Mouse (Mus musculus): Measurements from ENCODE around the gene Lhfp.
A peak's percentile ranks its signal among the peaks of the same experiment; 100 is the strongest.
"Not testable (repeated sequence)": the region's sequence is repeated elsewhere in the genome, so short reads cannot be mapped to it uniquely, and the experiment has no call there.

The Lhfp gene

GRCm38 (mm10) chr3:53273220-53273619, 231.9 kb downstream of the Lhfp start:
- DNase-seq (ENCODE audit: low spot score), result no peak

GRCm38 (mm10) chr3:53277993-53278392, 236.7 kb downstream of the Lhfp start:
- DNase-seq (ENCODE audit: low spot score), result no peak

DNA sequence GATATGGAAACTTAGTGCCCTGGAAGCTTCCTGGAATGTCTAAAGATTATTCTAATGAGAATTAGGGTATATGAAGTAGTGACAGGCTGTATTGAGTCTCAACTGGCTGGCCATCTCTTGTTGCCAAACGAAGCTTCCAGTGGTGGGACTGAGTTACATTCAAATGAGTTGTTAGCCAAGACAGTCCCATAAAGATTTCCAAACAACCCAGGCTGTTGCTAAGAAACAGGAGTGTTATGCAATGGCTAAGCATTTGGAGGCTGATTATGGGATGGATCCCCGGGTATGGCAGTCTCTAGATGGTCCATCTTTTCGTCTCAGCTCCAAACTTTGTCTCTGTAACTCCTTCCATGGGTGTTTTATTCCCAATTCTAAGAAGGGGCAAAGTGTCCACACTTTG, 240.7 kb downstream of the Lhfp start:
- DNase-seq (ENCODE audit: low spot score), result not testable (repeated sequence)

GRCm38 (mm10) chr3:53284023-53284422, 242.7 kb downstream of the Lhfp start:
- DNase-seq (ENCODE audit: low spot score), result no peak

DNA sequence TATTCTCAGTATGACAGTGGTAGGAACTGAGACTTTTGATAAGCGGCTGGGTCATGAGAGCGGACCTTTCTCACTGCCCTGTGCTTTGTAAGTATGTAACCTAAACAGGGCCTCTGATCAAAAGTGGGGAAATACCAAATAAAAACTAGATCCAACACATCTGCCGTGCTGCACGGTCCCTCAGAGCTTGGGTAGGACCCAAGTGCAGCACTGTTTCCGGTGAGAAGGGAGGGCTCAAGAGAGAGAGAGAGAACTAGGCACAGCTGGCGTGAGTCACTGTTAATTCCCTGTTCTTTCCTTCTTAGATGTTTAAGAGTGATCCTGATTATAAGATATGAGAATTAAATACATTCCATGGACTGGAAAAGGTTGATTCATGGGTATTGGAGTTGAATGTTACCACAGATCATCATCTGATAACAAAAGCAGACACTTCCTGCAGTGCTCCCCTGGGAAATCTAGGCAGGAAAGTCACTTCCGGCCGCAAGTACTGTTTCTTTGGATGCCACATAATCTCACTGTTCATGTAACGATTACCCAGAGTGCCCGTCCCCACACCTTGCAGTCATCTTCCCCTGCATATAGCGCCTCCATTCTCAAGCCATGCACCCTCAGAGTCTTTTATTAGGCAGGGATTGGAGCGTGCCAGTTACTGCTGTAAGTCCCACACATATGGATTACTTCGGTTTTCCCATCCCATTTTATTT, 243.3 kb downstream of the Lhfp start:
- DNase-seq (ENCODE audit: low spot score), result no peak

DNA sequence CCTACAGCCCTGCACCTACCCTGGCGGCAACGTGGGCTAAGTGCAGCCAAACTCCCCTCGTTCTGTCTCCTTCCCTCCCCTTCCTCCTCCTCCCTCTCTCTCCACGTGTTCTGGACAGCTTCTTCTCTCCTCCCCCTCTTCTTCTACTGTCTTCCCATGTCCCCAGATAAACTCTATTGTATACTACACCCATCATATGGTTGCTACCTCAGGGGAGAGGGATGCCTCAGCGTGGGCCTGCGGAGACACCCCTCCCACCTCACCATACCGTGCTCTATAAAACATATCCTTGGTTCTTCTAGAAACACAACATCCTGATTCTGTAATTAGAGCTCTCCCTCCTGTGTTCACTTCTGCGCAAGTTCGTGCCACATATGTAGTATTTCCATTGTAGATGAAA, 247.3 kb downstream of the Lhfp start:
- DNase-seq (ENCODE audit: low spot score), result no peak

- DNase-seq (ENCODE audit: low spot score), result no peak
Observed at GRCm38 (mm10) chr3:53289589-53290219, 248.4 kb downstream of the Lhfp start.

DNA sequence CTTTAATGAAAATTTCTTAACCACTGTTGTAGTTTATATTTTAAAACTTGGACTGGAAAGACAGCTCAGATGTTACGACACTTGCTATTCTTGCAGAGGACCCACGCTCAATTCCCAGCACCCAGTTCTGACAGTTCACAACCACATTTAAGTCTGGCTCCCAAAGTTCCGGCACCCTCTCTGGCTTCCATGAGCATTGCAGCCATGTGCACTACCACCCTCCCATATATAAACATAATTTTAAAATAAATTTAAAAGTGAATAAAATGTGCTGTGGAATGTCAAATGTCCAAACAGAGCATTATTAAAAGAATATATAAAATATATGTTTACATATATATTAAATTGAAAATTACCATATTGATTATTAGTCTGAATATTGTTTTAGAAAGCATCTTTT, 249.9 kb downstream of the Lhfp start:
- DNase-seq (ENCODE audit: low spot score), result no peak

DNA sequence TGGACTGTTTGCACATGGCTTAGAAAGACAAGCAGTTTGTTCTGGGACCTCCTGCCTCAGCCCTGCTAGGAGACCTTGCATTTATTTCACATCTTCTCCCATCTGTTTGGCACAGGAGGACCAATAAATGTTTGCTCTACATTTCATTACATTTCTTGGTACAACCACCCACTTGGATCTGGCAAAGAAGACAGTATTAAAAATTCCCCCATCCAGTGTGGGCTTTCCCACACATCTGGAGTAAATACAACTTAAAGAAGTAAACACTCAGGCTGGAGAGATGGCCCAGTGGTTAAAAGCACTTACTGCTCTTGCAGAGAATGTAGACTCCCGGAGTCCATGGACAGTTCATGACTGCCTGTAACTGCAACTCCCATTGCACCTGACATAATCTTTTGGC, 250.6 kb downstream of the Lhfp start:
- DNase-seq (ENCODE audit: low spot score), result peak; percentile 39

DNA sequence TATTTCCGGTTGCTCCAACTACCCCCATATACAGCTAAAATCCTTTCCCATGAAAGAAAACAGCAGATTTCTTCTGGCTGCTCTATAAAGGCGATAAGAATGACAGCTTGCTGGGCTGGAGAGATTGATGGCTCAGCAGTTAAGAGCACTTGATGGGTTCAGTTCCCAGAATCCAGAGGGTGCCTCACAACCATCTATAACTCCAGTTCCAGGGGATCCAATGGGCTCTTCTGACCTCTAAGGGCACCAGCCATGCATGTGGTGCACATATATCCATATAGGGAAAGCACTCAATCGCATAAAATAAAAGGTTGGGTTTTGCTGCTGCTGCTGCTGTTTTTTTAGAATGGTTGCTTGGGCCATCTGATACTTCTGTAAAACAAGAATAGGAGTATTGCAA, 251.1 kb downstream of the Lhfp start:
- no peak for DNase-seq (ENCODE audit: low spot score)

DNA sequence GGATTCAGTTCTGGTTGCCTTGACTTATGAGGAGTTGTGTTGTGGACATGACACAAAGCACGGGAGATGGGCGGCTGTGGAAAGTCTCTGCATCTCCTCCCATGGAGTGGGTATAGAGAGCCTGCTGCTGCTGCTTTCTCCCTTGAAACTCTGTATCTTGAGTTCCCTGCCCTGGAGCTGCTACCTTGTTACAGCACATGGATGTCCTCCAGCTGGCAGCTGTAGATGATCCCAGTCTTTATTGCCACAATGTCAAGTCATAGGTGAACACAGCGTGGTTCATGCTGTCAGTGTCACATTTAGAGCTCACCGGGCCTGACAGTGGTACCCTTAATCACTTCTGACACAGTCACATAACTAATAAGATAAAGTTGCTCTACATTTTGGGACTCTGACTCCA, 251.7 kb downstream of the Lhfp start:
- peak; percentile 17 for DNase-seq (ENCODE audit: low spot score)

DNA sequence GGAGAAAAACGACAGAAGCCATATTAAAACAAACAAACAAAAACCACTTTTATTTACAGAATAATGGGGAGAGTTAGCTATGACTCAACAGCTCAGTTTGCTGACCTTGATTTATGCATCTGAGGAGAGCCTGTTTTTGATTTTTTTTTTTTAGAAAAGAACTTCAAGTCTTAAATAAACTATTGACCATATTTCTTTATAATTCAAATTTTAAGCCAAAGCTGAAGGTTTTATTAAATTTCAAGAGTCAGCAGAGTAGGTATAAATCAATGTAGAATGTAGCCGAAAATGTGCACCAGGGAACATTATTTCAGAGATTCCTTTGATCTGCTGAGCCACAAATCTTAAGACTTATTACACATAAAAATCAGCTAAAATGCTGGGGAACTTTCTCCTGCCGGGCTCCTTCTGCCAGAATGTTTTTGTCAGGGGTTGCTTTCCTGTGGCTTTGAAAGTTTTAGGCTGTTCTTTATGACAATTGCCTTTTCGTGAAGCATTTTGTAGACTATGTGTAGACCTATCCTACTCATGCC, 252.6 kb downstream of the Lhfp start:
- DNase-seq (ENCODE audit: low spot score), result no peak

DNA sequence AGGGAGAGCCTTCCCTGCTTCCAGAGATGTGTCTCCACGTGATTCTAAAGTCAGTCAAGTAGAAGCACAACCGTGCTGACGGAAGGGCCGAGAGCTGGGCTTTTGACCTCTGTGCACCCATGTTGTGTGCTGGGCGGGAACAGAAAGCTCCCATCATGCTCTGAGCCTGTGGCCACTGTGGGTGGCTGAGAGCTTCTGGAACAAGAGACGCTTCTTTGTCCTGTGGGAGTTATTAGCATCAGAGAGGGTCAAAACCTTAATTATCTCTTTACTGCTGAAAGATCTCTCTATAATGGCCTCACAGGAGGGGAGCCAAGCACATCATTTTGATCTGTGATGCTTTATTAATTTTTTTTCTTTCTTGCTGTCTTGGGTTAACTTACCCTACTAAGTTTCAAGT, 253.5 kb downstream of the Lhfp start:
- no peak for DNase-seq (ENCODE audit: low spot score)

DNA sequence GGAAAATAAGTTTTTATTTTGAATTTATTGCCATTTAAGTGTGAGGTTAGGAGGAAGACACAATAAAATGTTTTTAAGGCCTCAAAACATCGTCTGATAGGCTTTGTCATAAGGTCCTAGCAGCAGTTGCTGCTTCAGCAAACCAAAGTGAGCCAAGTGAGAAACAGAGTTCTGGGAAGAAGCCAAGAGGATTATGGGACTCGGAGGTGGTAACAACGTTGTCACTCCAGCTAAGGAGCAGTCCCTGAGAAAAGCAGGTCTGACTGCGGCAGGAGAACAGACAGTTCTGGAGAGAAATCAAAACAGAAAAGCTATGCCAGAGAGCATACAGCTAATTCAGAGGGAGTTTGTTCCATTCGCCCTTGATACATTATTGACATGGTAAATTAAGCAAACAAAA, 260.5 kb downstream of the Lhfp start:
- no peak for DNase-seq (ENCODE audit: low spot score)

DNA sequence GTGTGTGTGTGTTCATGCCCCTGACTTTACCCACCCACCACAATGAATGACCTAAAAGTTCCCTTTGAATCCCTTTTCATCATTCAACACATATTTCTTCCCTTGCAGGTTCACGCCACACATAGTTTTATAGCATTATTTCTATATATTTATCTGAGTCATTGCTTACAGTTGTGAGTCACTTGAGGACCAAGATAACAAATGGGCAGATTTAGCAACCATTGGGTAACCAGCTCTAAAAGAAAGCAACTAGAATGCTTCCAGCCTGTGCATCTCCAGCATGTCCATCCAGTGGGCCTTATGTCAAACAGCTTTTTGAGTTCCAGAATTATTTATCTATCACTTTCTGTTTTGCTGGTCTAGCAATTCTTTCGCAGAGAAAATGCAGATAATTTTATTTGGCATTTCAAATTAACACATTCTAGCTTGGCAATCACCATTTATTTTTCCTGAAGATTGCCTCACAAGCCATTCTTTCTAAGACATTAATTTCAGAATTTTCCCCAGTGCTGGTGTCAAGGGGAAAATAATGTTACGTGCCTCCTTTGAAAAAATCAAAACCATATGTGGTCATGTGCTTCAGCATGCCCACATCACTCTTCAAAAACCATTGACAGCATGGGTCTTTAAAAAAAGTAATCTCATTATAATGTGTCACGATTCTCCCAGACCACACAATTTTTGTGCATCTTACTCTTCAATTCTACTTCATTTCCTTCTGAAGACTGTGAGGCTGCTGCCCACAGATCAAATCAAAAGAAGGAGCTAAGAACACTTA, 263.0 kb downstream of the Lhfp start:
- DNase-seq (ENCODE audit: low spot score), result peak; percentile 32

- DNase-seq (ENCODE audit: low spot score), result no peak
Observed at GRCm38 (mm10) chr3:53305860-53306259, 264.5 kb downstream of the Lhfp start.

DNA sequence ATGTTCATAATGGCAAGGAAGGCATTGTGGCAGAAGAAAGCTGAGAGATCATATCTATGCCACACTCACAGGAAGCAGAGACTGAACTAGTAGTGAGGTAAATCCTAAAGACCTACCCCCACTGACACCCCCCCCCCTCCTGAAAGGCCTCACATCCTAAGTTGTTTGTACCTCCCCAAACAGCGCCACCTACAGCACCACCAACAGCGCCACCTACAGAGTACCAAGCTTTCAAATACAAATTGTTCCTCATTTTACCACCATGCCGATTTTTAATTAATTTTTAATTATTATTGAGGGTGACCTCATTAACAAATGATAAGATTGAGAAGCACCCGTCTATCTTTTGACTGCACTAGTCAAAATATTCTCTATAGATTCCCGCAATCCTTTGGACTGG, 267.3 kb downstream of the Lhfp start:
- DNase-seq (ENCODE audit: low spot score), result no peak

GRCm38 (mm10) chr3:53310093-53310492, 268.8 kb downstream of the Lhfp start:
- DNase-seq (ENCODE audit: low spot score), result no peak

DNA sequence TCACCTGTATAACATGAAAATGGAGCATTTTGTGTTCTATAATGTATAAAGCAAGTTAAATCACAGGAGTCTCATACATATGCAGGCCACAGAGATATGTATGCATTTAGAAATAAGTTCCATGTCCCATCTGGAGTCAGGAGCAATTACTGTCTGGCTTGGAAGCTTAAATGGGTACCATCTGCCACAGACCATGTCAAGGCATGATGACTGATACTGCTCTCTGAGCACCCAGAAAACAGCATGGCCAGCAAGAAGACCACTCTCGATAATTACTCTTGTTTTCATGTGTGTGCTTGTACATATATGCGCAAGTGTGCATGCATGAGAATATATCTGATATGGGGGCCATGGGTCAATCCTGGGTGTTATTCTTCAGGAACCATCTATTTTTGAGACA, 269.3 kb downstream of the Lhfp start:
- no peak for DNase-seq (ENCODE audit: low spot score)

Measured in adipocyte (in vitro differentiated cells).